Mouse (Mus musculus): Measurements from ENCODE around the gene Tfeb.

- no peak for TF ChIP-seq CTCF (IDR thresholded peaks at IDR 0.05; ENCODE audit: low read depth, low read length)
- no peak for TF ChIP-seq POLR2A (IDR thresholded peaks at IDR 0.05; ENCODE audit: extremely low read depth, insufficient read depth, low read length)
These were observed 38.7 kb upstream of the Tfeb start for GRCm38 (mm10) chr17:47698156-47698555.
